8 mouse cellular contexts compared by ENCODE assay signal in genomic region chr11:96969280-96969722, GRCm38 (mm10). TPM values are rescaled to one million over a fixed set of nuclear protein-coding genes. Genes with fewer than 3 reads are reported as not detected.
A peak's percentile ranks its signal among the peaks of the same experiment; 100 is the strongest.
DNase-seq lines count a peak whose midpoint lies in the region; ATAC-seq lines count a peak whose summit lies in the region.

No protein-coding gene starts in this region.

- no peak overlapping the region for H3K9ac ChIP-seq in midbrain, embryonic 15.5 days
- H3K9ac ChIP-seq in midbrain, embryonic 13.5 days (replicated peaks), result no peak overlapping the region
- peak overlapping the region; percentile 37; the same call in 1 of the 2 replicates for H3K9ac ChIP-seq in intestine, embryonic 16.5 days (ENCODE audit: low read depth, low read length)
- H3K9ac ChIP-seq in stomach, embryonic 15.5 days, result no peak overlapping the region

- H3K4me2 ChIP-seq in midbrain, embryonic 15.5 days, result no peak overlapping the region
- H3K4me2 ChIP-seq in midbrain, embryonic 13.5 days (replicated peaks), result no peak overlapping the region
- H3K4me2 ChIP-seq in intestine, embryonic 16.5 days (ENCODE audit: low read depth, low read length), result no peak overlapping the region
- 0 out of 2 replicates have a peak overlapping the region, but pooled peaks have one; percentile 14 for H3K4me2 ChIP-seq in stomach, embryonic 15.5 days

- no peaks in the 10 kb centered on the region for H3K9me3 ChIP-seq in midbrain, embryonic 15.5 days
- H3K9me3 ChIP-seq in midbrain, embryonic 13.5 days, result no peaks in the 10 kb centered on the region
- H3K9me3 ChIP-seq in intestine, embryonic 16.5 days (ENCODE audit: control insufficient read depth, low read length), result no peaks in the 10 kb centered on the region
- no peaks in the 10 kb centered on the region for H3K9me3 ChIP-seq in stomach, embryonic 15.5 days

- no peak for ATAC-seq in midbrain, embryonic 15.5 days (replicated peaks)
- no peak for ATAC-seq in midbrain, embryonic 13.5 days
- no peak for ATAC-seq in intestine, embryonic 16.5 days
- ATAC-seq in stomach, embryonic 15.5 days (ENCODE audit: insufficient read depth, low FRiP score, low read depth), result peak; percentile 8; the same call in 1 of the 2 replicates

- peak; percentile 49 for DNase-seq in cerebellum, adult 8-10 months
- DNase-seq in cerebellum, postnatal 4 days (ENCODE audit: low spot score in 2 of 2), result no peak
- DNase-seq in adrenal gland, postnatal 25 days, result no peak
- no peak for DNase-seq in embryo, embryonic 9.5 days (ENCODE audit: extremely low spot score)

- H3K27ac ChIP-seq in midbrain, embryonic 15.5 days, result 0 out of 2 replicates have a peak overlapping the region, but pooled peaks have one; percentile 13
- H3K27ac ChIP-seq in midbrain, embryonic 13.5 days, result no peak overlapping the region
- peak overlapping the region; percentile 61 for H3K27ac ChIP-seq in intestine, embryonic 16.5 days (ENCODE audit: low read length)
- peak overlapping the region; percentile 87 for H3K27ac ChIP-seq in stomach, embryonic 15.5 days

- no peak overlapping the region for H3K4me3 ChIP-seq in midbrain, embryonic 15.5 days
- H3K4me3 ChIP-seq in midbrain, embryonic 13.5 days (replicated peaks), result no peak overlapping the region
- H3K4me3 ChIP-seq in intestine, embryonic 16.5 days (ENCODE audit: low read length), result no peak overlapping the region
- H3K4me3 ChIP-seq in stomach, embryonic 15.5 days (replicated peaks), result no peak overlapping the region

- WGBS in midbrain, embryonic 15.5 days, result 64% methylated on average over 5 of the region's 5 CpGs
- 77% methylated on average over 5 of the region's 5 CpGs for WGBS in midbrain, embryonic 13.5 days
- WGBS in intestine, embryonic 16.5 days, result 61% methylated on average over 5 of the region's 5 CpGs
- 62% methylated on average over 5 of the region's 5 CpGs for WGBS in stomach, embryonic 15.5 days

- H3K36me3 ChIP-seq in midbrain, embryonic 15.5 days (replicated peaks), result no peaks in the 10 kb centered on the region
- H3K36me3 ChIP-seq in midbrain, embryonic 13.5 days, result no peaks in the 10 kb centered on the region
- 0 out of 2 replicates have a peak, but pooled peaks cover 2% of the 10 kb centered on the region for H3K36me3 ChIP-seq in intestine, embryonic 16.5 days (ENCODE audit: control insufficient read depth, insufficient read depth, low read length)
- no peaks in the 10 kb centered on the region for H3K36me3 ChIP-seq in stomach, embryonic 15.5 days

- H3K4me1 ChIP-seq in midbrain, embryonic 15.5 days, result peaks cover 28% of the 10 kb centered on the region
- H3K4me1 ChIP-seq in midbrain, embryonic 13.5 days (replicated peaks), result peaks cover 35% of the 10 kb centered on the region
- H3K4me1 ChIP-seq in intestine, embryonic 16.5 days (ENCODE audit: control insufficient read depth, insufficient read depth, low read length), result peaks cover 34% of the 10 kb centered on the region
- peaks cover 31% of the 10 kb centered on the region for H3K4me1 ChIP-seq in stomach, embryonic 15.5 days

- no peaks in the 10 kb centered on the region for H3K27me3 ChIP-seq in midbrain, embryonic 15.5 days (replicated peaks)
- no peaks in the 10 kb centered on the region for H3K27me3 ChIP-seq in midbrain, embryonic 13.5 days
- H3K27me3 ChIP-seq in intestine, embryonic 16.5 days (replicated peaks; ENCODE audit: control insufficient read depth, insufficient read depth, low read length), result no peaks in the 10 kb centered on the region
- no peaks in the 10 kb centered on the region for H3K27me3 ChIP-seq in stomach, embryonic 15.5 days (replicated peaks)

RNA-seq across cellular contexts. Expression of gene Sp2, which starts 13.5 kb away (rescaled TPM):
- 16.2 and 17.3 TPM in 2 replicates for polyA plus RNA-seq in midbrain, embryonic 15.5 days (2015; fragmentation: Nextera tagmentation; extraction: Ambion mirVana)
- polyA plus RNA-seq in midbrain, embryonic 13.5 days (2015; fragmentation: Nextera tagmentation; extraction: Ambion mirVana), result 18.5 and 19.6 TPM in 2 replicates
- polyA plus RNA-seq in intestine, embryonic 16.5 days (2015; fragmentation: Nextera tagmentation; extraction: Ambion mirVana), result 13.2 and 13.8 TPM in 2 replicates
- polyA plus RNA-seq in stomach, embryonic 15.5 days (2015; fragmentation: Nextera tagmentation; extraction: Ambion mirVana), result 12.7 and 13.5 TPM in 2 replicates
- total RNA-seq in adrenal gland, postnatal 25 days (2021), result 18.2 and 18.8 TPM in 2 replicates

RNA-seq across cellular contexts. Expression of gene Pnpo, which starts 25.5 kb away (rescaled TPM):
- 28.7 and 29.7 TPM in 2 replicates for polyA plus RNA-seq in midbrain, embryonic 15.5 days (2015; fragmentation: Nextera tagmentation; extraction: Ambion mirVana)
- polyA plus RNA-seq in midbrain, embryonic 13.5 days (2015; fragmentation: Nextera tagmentation; extraction: Ambion mirVana), result 18.2 and 18.3 TPM in 2 replicates
- polyA plus RNA-seq in intestine, embryonic 16.5 days (2015; fragmentation: Nextera tagmentation; extraction: Ambion mirVana), result 125 and 141 TPM in 2 replicates
- polyA plus RNA-seq in stomach, embryonic 15.5 days (2015; fragmentation: Nextera tagmentation; extraction: Ambion mirVana), result 63.6 and 85.7 TPM in 2 replicates
- 32.0 and 36.3 TPM in 2 replicates for total RNA-seq in adrenal gland, postnatal 25 days (2021)

RNA-seq across cellular contexts. Expression of gene Prr15l, which starts 41.4 kb away (rescaled TPM):
- polyA plus RNA-seq in midbrain, embryonic 15.5 days (2015; fragmentation: Nextera tagmentation; extraction: Ambion mirVana), result 0.17 and 0.30 TPM in 2 replicates
- 0.10 TPM in 1 of 2 replicates, not detected in the other for polyA plus RNA-seq in midbrain, embryonic 13.5 days (2015; fragmentation: Nextera tagmentation; extraction: Ambion mirVana)
- 116 and 121 TPM in 2 replicates for polyA plus RNA-seq in intestine, embryonic 16.5 days (2015; fragmentation: Nextera tagmentation; extraction: Ambion mirVana)
- polyA plus RNA-seq in stomach, embryonic 15.5 days (2015; fragmentation: Nextera tagmentation; extraction: Ambion mirVana), result 55.2 and 65.6 TPM in 2 replicates
- total RNA-seq in adrenal gland, postnatal 25 days (2021), result 0.27 and 0.76 TPM in 2 replicates

RNA-seq across cellular contexts. Expression of gene Sp6, which starts 43.9 kb away (rescaled TPM):
- 0.37 TPM in 1 of 2 replicates, not detected in the other for polyA plus RNA-seq in midbrain, embryonic 15.5 days (2015; fragmentation: Nextera tagmentation; extraction: Ambion mirVana)
- polyA plus RNA-seq in midbrain, embryonic 13.5 days (2015; fragmentation: Nextera tagmentation; extraction: Ambion mirVana), result 0.07 and 0.13 TPM in 2 replicates
- polyA plus RNA-seq in intestine, embryonic 16.5 days (2015; fragmentation: Nextera tagmentation; extraction: Ambion mirVana), result not detected in 2 replicates
- polyA plus RNA-seq in stomach, embryonic 15.5 days (2015; fragmentation: Nextera tagmentation; extraction: Ambion mirVana), result 1.4 and 3.7 TPM in 2 replicates
- total RNA-seq in adrenal gland, postnatal 25 days (2021), result 0.33 and 0.39 TPM in 2 replicates

RNA-seq across cellular contexts. Expression of gene Cdk5rap3, which starts 53.0 kb away (rescaled TPM):
- polyA plus RNA-seq in midbrain, embryonic 15.5 days (2015; fragmentation: Nextera tagmentation; extraction: Ambion mirVana), result 88.2 and 91.7 TPM in 2 replicates
- polyA plus RNA-seq in midbrain, embryonic 13.5 days (2015; fragmentation: Nextera tagmentation; extraction: Ambion mirVana), result 103 and 104 TPM in 2 replicates
- 68.1 and 70.1 TPM in 2 replicates for polyA plus RNA-seq in intestine, embryonic 16.5 days (2015; fragmentation: Nextera tagmentation; extraction: Ambion mirVana)
- 67.2 and 76.5 TPM in 2 replicates for polyA plus RNA-seq in stomach, embryonic 15.5 days (2015; fragmentation: Nextera tagmentation; extraction: Ambion mirVana)
- total RNA-seq in adrenal gland, postnatal 25 days (2021), result 50.1 and 62.8 TPM in 2 replicates

Comparison
In these comparisons a context has a peak if more than half of its experiments do, and no peak if none do; other contexts are left out.
1. RNA of gene Prr15l, which starts 41.4 kb away (polyA plus RNA-seq): 116 to 121 TPM in intestine, embryonic 16.5 days and 55.2 to 65.6 TPM in stomach, embryonic 15.5 days; 0.17 to 0.30 TPM in midbrain, embryonic 15.5 days and 0.10 TPM in midbrain, embryonic 13.5 days; every median in the first group is over 10 times any median in the second.